Mouse (Mus musculus): ENCODE results near the gene Sntb2. TPM values are rescaled to one million over a fixed set of nuclear protein-coding genes. Genes with fewer than 3 reads are reported as not detected.

Gene Sntb2
- polyA plus RNA-seq, 2 experiments = 0.68 to 0.88 TPM

DNA sequence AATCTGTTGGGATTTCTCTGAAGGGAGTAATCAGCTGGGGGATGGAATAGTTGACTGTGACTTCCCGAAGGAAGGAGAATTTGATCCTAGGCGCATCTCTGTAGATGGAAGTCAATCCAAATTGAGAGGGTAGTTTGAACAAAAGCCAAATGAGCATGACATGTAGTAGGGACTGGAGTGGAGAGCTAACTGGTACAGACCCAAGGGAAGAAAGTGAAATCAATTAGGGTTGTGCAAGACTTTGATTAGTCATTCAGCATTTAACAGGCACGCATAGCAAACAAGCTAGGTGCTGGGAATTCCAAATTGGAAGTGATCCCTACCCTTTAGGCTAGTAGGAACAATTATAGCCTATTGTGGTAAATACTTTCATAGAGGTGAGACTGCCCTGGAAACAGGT, 6.3 kb downstream of the Sntb2 start:
- Histone ChIP-seq H3K4me1 (replicated peaks; ENCODE audit: control insufficient read depth in 2 of 2, insufficient read depth in 2 of 2, low read length in 1 of 2) (no peaks in the 10 kb centered on the region), H3K27ac (no peak overlapping the region), H3K27me3 (ENCODE audit: control insufficient read depth, insufficient read depth, low read length) (peaks cover 14% of the 10 kb centered on the region), H3K9ac (replicated peaks) (no peak overlapping the region), H3K4me2 (ENCODE audit: low read depth) (no peak overlapping the region), H3K36me3 (replicated peaks; ENCODE audit: control insufficient read depth, insufficient read depth, low read depth) (no peaks in the 10 kb centered on the region), H3K9me3 (ENCODE audit: control insufficient read depth, low read length) (no peaks in the 10 kb centered on the region), H3K4me3 (ENCODE audit: insufficient read depth in 1 of 2, low read depth in 2 of 2, low read length in 2 of 2) (no peak overlapping the region)
- no peak for DNase-seq (ENCODE audit: low read depth in 3 of 3, low spot score in 3 of 3)
- WGBS (ENCODE audit: insufficient replicate concordance) = 84% methylated on average over 3 of the region's 3 CpGs
- ATAC-seq (ENCODE audit: insufficient read depth) = no peak
- no peak for TF ChIP-seq EP300 (IDR thresholded peaks at IDR 0.05; ENCODE audit: low read depth)
- no peak for TF ChIP-seq CTCF (IDR thresholded peaks at IDR 0.05; ENCODE audit: low read depth)

- Histone ChIP-seq H3K27ac (no peak overlapping the region), H3K4me3 (ENCODE audit: insufficient read depth in 1 of 2, low read depth in 2 of 2, low read length in 2 of 2) (no peak overlapping the region), H3K9me3 (ENCODE audit: control insufficient read depth, low read length) (no peaks in the 10 kb centered on the region), H3K27me3 (ENCODE audit: control insufficient read depth, insufficient read depth, low read length) (no peaks in the 10 kb centered on the region), H3K9ac (replicated peaks) (no peak overlapping the region), H3K36me3 (replicated peaks; ENCODE audit: control insufficient read depth, insufficient read depth, low read depth) (no peaks in the 10 kb centered on the region), H3K4me1 (replicated peaks; ENCODE audit: control insufficient read depth in 2 of 2, insufficient read depth in 2 of 2, low read length in 1 of 2) (no peaks in the 10 kb centered on the region), H3K4me2 (ENCODE audit: low read depth) (no peak overlapping the region)
- 72% methylated on average over 3 of the region's 3 CpGs for WGBS (ENCODE audit: insufficient replicate concordance)
- no peak for ATAC-seq (ENCODE audit: insufficient read depth)
- DNase-seq (ENCODE audit: low read depth in 3 of 3, low spot score in 3 of 3) = no peak
- TF ChIP-seq CTCF (IDR thresholded peaks at IDR 0.05; ENCODE audit: low read depth) (no peak), EP300 (IDR thresholded peaks at IDR 0.05; ENCODE audit: low read depth) (no peak)
Observed at GRCm38 (mm10) chr8:106943874-106944418, 8.4 kb downstream of the Sntb2 start.

GRCm38 (mm10) chr8:106944756-106945155, 9.2 kb downstream of the Sntb2 start:
- no peaks in the 10 kb centered on the region for H3K36me3 ChIP-seq (replicated peaks; ENCODE audit: control insufficient read depth, insufficient read depth, low read depth)
- H3K9me3 ChIP-seq (ENCODE audit: control insufficient read depth, low read length) = no peaks in the 10 kb centered on the region
- no peak overlapping the region for H3K9ac ChIP-seq (replicated peaks)
- TF ChIP-seq EP300 (IDR thresholded peaks at IDR 0.05; ENCODE audit: low read depth) = no peak
- no peak for TF ChIP-seq CTCF (IDR thresholded peaks at IDR 0.05; ENCODE audit: low read depth)
- H3K4me1 ChIP-seq (replicated peaks; ENCODE audit: control insufficient read depth in 2 of 2, insufficient read depth in 2 of 2, low read length in 1 of 2) = no peaks in the 10 kb centered on the region
- H3K4me3 ChIP-seq (ENCODE audit: insufficient read depth in 1 of 2, low read depth in 2 of 2, low read length in 2 of 2) = no peak overlapping the region
- WGBS (ENCODE audit: insufficient replicate concordance) = 61% methylated on average over 3 of the region's 3 CpGs
- H3K27ac ChIP-seq = no peak overlapping the region
- H3K4me2 ChIP-seq (ENCODE audit: low read depth) = no peak overlapping the region
- DNase-seq (ENCODE audit: low read depth in 3 of 3, low spot score in 3 of 3) = no peak
- no peak for ATAC-seq (ENCODE audit: insufficient read depth)
- H3K27me3 ChIP-seq (ENCODE audit: control insufficient read depth, insufficient read depth, low read length) = no peaks in the 10 kb centered on the region

DNA sequence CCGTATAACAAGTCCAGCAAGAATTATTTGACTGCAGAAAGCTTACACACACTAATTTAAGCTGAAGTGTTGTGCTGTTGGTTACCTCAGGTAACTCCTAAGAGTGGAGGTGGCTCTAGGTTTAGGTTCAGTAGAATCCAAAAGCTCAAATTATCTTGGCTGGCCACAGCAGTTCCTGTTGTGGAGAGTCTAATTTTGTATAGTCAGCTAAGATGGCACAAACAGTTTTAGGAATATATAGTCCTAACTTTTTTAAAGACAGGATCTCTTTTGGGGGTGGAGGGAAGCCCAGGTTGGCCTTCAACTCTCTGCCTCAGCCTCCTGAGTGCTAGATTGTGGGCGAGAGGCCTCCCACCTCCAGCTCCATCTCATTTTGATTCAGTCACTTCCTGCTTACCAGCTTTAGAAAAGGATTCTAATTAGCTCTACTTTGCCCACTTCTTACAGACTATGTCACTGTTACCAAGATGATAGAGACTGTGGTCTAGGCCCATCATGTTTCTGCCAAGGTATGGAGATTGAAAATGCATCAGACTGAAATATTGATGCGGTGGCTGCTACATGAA, 13.2 kb downstream of the Sntb2 start:
- H3K36me3 ChIP-seq (replicated peaks; ENCODE audit: control insufficient read depth, insufficient read depth, low read depth) = no peaks in the 10 kb centered on the region
- WGBS (ENCODE audit: insufficient replicate concordance) = 66% methylated on average over 3 of the region's 3 CpGs
- DNase-seq (ENCODE audit: low read depth in 3 of 3, low spot score in 3 of 3) = no peak
- no peak overlapping the region for H3K27ac ChIP-seq
- no peaks in the 10 kb centered on the region for H3K9me3 ChIP-seq (ENCODE audit: control insufficient read depth, low read length)
- no peak for TF ChIP-seq CTCF (IDR thresholded peaks at IDR 0.05; ENCODE audit: low read depth)
- TF ChIP-seq EP300 (IDR thresholded peaks at IDR 0.05; ENCODE audit: low read depth) = no peak
- H3K4me1 ChIP-seq (replicated peaks; ENCODE audit: control insufficient read depth in 2 of 2, insufficient read depth in 2 of 2, low read length in 1 of 2) = peaks cover 0 to 3% of the 10 kb centered on the region in 2 experiments; a peak in 1 of 4 replicates
- H3K27me3 ChIP-seq (ENCODE audit: control insufficient read depth, insufficient read depth, low read length) = no peaks in the 10 kb centered on the region
- no peak for ATAC-seq (ENCODE audit: insufficient read depth)
- no peak overlapping the region for H3K4me3 ChIP-seq (ENCODE audit: insufficient read depth in 1 of 2, low read depth in 2 of 2, low read length in 2 of 2)
- no peak overlapping the region for H3K4me2 ChIP-seq (ENCODE audit: low read depth)
- no peak overlapping the region for H3K9ac ChIP-seq (replicated peaks)

DNA sequence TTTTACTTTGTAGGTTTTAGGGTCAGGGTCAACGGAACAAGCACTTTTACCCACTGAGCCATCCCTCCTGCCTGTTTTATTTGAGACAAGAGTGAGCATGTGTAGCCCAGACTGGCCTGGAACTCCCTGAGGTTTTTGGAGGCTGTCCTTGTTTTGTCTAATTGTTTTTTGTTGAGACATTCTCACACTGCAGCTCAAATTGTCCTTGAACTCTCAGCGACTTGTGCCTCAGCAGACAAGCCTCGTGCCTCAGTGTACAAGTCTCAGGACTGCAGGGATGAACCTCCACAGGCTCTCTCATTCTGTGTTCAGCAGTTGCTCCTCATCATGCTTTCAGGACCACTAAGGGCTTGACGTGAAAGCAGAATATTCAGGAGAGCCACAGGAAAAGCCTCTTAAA, 16.2 kb downstream of the Sntb2 start:
- H3K27ac ChIP-seq = no peak overlapping the region
- H3K9ac ChIP-seq (replicated peaks) = no peak overlapping the region
- TF ChIP-seq CTCF (IDR thresholded peaks at IDR 0.05; ENCODE audit: low read depth) = no peak
- TF ChIP-seq EP300 (IDR thresholded peaks at IDR 0.05; ENCODE audit: low read depth) = no peak
- no peaks in the 10 kb centered on the region for H3K36me3 ChIP-seq (replicated peaks; ENCODE audit: control insufficient read depth, insufficient read depth, low read depth)
- H3K27me3 ChIP-seq (ENCODE audit: control insufficient read depth, insufficient read depth, low read length) = no peaks in the 10 kb centered on the region
- peaks cover 0 to 4% of the 10 kb centered on the region in 2 experiments; a peak in 1 of 4 replicates for H3K4me1 ChIP-seq (replicated peaks; ENCODE audit: control insufficient read depth in 2 of 2, insufficient read depth in 2 of 2, low read length in 1 of 2)
- no peak for ATAC-seq (ENCODE audit: insufficient read depth)
- H3K9me3 ChIP-seq (ENCODE audit: control insufficient read depth, low read length) = no peaks in the 10 kb centered on the region
- no peak overlapping the region for H3K4me2 ChIP-seq (ENCODE audit: low read depth)
- no peak for DNase-seq (ENCODE audit: low read depth in 3 of 3, low spot score in 3 of 3)
- no peak overlapping the region for H3K4me3 ChIP-seq (ENCODE audit: insufficient read depth in 1 of 2, low read depth in 2 of 2, low read length in 2 of 2)
- 60% methylated on average over 4 of the region's 4 CpGs for WGBS (ENCODE audit: insufficient replicate concordance)
